Mouse (Mus musculus): Measurements from ENCODE around the gene Kpna4. TPM values are rescaled to one million over a fixed set of nuclear protein-coding genes. Genes with fewer than 3 reads are reported as not detected.

Gene Kpna4
- total RNA-seq, 2 experiments from 2014 or later: 52.9 to 61.2 TPM

Other genes starting within 250 kb of the Kpna4 start
- 10 to 100 TPM; 15.5 to 15.9 TPM for gene Ift80, start 122.5 kb downstream of the Kpna4 start, total RNA-seq (2021)
- gene Smc4, start 122.4 kb downstream of the Kpna4 start, total RNA-seq (2021): 10 to 100 TPM; 42.0 to 56.6 TPM
- gene Trim59, start 82.4 kb downstream of the Kpna4 start, total RNA-seq (2021): 10 to 100 TPM; 16.7 to 19.6 TPM
- gene Arl14, start 95.3 kb upstream of the Kpna4 start, total RNA-seq (2021): not detected
- gene Ppm1l, start 189.7 kb upstream of the Kpna4 start, total RNA-seq (2021): 10 to 100 TPM; 11.1 to 13.0 TPM

Measured in adrenal gland, postnatal 10 days (tissue).